Mouse (Mus musculus) heart, postnatal 0 days (tissue): ENCODE results near the gene Irf2bpl.
A peak's percentile ranks its signal among the peaks of the same experiment; 100 is the strongest.

ENCODE experiments used
- CTCF ChIP-seq: IDR thresholded peaks from 2 replicates; pipeline ENCODE4 v1.5.1; 2016; ENCODE audit warnings: antibody characterized with exemption, control low read depth, low read depth
- EP300 ChIP-seq: IDR thresholded peaks from 2 replicates; pipeline ENCODE4 v1.6.1; 2016; ENCODE audit warnings: antibody characterized with exemption, low read depth

DNA sequence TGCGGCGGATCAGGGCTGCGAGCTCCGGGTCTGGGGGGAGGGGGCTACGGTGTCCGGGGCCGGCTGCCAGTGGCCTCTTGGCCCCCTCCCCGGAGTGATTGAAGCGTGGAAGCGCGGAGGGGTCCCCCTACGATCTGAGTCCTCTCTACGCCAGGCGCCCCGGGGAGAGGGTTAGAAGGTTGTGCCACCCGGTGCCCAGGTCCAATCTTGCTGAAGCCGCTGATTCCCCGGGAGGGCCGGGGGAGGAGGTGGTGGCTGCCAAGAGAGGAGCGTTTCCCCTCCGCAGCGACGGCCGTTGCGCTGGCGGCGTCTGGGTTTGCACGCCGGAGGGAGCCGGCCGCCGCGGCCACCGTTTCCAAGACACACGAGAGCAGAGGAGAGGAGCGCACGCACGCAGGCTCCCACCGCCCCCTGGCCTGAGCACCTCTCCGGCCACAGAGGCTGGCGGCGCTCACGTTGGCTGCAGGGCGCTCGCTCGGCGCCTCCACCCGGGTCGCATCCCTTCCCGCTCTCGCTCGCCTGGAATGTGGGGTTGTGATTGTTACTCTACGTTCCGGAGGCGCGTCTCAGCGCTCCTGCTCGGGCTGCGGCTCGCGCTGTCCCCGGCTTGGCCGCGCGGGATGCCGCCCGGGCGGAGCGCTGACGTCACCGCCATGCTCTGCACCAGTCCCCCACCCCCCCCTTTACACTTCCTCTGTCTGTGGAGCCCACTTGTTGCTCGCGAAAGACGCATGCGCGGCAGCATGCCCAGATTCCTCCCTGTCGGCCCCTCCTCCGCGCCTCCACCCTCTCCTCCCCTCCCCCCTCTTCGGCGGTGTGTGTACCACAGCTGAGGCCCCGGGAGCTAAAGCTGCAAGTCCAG lies at the start of gene Irf2bpl:
- TF ChIP-seq EP300, result peak; percentile 93
- TF ChIP-seq CTCF, result no peak
